Mouse (Mus musculus) testis, adult 2 months (tissue): ENCODE measurements around the gene Cdc42ep2.

ENCODE experiments used
- CTCF ChIP-seq: fragments of 200-500 bp; IDR thresholded peaks from 2 replicates; pipeline ENCODE4 v1.5.1; 2012; ENCODE audit warnings: low read depth, mild to moderate bottlenecking, inconsistent platforms, low read length, moderate library complexity; ENCODE audit not compliant: control insufficient read depth, insufficient read depth, insufficient replicate concordance
- POLR2A ChIP-seq: fragments of 200-500 bp; IDR thresholded peaks from 2 replicates; pipeline ENCODE4 v1.6.1; 2012; ENCODE audit warnings: low read depth, mild to moderate bottlenecking, inconsistent platforms, low read length, moderate library complexity; ENCODE audit not compliant: control insufficient read depth

GRCm38 (mm10) chr19:5935691-5936090 lies 11.1 kb upstream of the Cdc42ep2 start:
- TF ChIP-seq CTCF (no peak), POLR2A (no peak)
